Mouse (Mus musculus) bone marrow macrophage, adult 2 months (primary cell): ENCODE measurements around the gene Zfp558.

Experiments used
- CTCF ChIP-seq: IDR thresholded peaks from 2 replicates; pipeline ENCODE4 v1.5.1; 2012; ENCODE audit warnings: low read depth, mild to moderate bottlenecking, low read length, moderate library complexity
- POLR2A ChIP-seq: IDR thresholded peaks from 2 replicates; pipeline ENCODE4 v1.6.1; 2012; ENCODE audit warnings: mild to moderate bottlenecking, low read depth, low read length, borderline replicate concordance

DNA sequence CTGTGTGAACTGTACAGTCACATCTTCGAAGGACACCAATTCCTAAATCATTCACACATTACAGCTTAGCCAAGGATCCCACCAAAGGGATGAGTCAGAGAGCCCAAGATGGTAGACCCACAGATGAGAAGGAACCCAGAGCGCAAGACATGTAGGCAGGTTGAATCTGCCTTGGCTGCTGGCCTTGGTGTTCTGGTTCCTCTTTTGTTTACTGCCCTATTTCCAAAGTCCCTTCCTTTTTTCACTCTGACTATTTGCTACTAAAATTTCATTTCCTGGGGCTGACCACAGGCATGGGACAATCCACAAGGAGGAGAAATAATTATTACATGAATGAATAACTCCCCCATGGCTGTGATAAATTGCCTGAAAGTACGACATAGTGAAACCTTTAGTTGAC lies 10.1 kb downstream of the Zfp558 start:
- no peak for TF ChIP-seq CTCF
- TF ChIP-seq POLR2A = no peak
